Mouse (Mus musculus) lung, postnatal 14 days (tissue): Measurements from ENCODE around the gene Erbb4.
A peak's percentile ranks its signal among the peaks of the same experiment; 100 is the strongest.

Source experiments
- DNase-seq: peaks from one replicate; pipeline ENCODE4 v3.0.0; 2021

Erbb4 gene

DNA sequence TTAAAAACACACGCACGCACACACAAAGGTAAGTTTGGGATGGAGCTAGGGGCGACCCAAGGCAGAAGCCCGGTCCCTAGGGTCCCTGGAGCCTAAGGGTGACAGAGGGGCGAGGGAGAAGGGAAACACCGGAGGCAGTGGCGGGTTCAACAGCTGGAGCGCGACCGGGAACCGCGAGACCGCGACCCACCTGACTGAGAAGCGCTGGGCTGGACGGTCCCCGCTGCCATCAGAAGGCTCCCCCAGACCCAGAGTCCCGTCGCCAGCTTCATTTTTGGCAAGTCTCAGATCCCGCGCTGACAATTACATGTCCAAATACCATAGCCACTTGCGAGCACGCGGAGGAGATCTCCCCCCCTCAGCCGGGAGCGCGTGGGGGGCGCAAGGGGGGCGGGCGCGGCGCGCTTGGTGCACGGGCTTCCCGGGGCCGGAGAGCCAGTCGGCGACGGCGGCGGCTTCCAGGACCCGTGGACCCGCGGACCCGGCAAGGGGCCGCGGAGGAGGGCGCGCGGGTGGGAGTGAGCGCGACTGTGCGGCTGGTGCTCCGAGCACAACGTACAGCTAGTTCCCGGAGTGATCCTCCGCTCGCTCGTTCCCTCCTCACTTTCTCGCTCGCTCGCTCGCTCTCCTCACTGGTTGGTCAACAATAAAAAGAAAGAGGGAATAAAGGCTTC lies at the start of gene Erbb4:
Erbb4 (minus strand) TSS at position 575 of the 674 bp plus-strand sequence.
- DNase-seq = peak; percentile 1

DNA sequence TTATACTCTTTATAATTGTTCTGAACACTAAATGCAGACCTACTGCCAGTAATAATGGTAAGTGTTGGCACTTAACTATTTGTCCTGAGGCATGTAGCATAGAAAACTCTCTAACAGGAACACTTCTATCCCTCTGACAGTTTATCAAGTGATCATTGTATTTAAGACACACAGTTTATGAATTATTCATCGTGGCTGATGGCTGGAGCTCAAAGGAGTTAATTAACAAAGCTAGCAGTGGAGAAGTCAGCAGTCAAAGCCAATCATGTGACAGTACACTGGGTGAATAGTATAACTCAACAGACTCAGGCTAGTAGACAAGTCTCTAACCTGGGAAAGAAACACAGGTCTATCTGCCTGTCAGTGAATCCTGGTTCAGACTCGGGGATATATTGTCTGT lies 49.5 kb upstream of the Erbb4 start:
- no peak for DNase-seq

DNA sequence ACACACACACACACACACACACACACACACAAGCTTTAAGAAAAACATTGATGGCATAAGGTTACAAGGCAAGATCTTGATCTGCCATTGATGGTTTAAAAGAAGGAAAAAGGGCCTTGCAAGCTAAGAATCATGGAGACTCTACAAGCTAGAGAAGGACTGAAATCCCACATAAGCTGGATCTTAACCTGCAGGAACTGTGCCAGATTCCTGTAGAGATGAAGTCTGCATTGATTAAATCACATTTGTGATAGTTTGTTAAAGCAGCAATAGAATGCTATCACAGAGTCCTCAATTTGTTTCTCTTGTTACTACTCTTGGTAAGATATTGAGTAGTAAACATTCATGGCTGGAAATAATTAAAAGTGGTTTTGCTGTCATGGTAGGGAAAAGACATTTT lies 33.5 kb upstream of the Erbb4 start:
- no peak for DNase-seq

DNA sequence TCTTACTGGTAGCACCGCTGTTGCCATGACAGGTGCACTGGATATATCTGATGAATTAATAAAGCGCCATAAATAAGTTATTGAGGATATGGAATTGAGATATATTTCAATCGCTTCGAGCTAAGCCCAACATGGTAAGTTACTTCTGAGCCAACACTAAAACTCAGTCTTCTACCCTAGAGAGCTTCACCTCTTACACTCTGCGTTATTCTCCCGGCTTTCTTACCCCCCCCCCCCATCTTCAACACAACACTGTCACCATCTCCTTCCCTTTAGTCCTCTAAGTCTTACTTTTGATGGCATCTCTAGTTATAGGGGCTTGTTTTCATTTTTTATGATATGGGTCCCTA lies 31.6 kb upstream of the Erbb4 start:
- no peak for DNase-seq

DNA sequence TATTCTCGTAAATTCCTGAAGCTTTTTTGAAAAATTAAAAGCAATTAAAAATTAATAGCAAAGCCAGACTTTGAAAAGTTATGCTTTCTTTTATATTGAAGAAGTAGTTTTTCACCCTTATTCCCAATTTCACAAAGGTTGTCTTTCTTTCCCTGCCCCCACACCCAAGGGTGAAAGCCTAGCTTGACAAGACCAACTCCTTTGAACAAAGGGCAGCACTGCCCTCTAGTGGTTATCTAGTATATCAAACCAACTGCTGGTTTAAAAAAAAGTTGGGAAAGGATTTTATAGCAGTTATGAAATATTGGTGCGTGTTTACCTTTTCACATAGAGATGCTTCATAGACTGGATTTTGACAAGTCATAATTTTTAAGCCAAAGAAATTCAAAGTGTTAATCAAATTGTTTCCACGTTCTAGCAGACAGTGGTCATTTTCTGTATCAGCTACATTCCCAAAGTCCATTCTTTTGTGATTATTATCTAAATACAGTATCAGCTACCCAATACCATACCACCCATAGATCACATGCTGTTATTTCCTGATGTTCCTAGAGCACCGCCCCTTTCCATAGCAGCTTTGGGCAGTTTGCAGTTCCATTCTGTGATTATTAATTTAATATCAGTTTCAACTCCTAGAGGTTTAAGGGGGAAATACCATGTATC lies 31.1 kb upstream of the Erbb4 start:
- peak; percentile 62 for DNase-seq

DNA sequence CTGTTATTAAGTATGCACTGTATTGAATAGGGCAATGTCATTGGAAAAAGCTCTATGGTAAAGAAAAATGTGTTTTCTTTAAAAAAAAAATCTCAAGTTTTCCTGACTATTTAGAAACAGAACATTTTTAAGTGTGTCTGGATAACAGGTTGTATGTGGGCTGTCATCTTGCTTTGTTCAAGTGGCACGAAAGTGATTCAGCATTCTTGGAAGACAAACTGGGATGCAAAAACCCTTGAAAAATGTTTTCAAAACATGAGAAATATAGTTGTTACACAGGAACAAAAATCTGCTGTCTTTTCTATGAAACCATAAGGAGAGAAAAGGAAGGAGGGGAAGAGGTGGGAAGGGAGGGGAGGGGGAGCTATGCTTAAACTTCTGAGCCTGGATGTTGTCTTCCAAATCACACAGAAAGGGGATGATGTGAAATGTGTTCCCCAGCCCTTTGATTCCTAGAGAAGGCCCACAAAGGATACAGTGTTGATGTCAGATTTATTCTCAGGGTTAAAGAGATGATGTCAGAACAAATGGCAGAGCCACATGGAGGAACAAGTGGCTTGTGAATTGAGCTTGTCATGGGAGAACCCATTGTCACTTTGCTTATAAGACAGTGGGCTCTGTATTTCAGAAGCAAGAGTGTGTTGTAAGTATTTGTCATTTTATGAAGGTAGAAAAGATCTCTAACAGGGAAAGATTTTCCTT lies 16.4 kb upstream of the Erbb4 start:
- DNase-seq = no peak

DNA sequence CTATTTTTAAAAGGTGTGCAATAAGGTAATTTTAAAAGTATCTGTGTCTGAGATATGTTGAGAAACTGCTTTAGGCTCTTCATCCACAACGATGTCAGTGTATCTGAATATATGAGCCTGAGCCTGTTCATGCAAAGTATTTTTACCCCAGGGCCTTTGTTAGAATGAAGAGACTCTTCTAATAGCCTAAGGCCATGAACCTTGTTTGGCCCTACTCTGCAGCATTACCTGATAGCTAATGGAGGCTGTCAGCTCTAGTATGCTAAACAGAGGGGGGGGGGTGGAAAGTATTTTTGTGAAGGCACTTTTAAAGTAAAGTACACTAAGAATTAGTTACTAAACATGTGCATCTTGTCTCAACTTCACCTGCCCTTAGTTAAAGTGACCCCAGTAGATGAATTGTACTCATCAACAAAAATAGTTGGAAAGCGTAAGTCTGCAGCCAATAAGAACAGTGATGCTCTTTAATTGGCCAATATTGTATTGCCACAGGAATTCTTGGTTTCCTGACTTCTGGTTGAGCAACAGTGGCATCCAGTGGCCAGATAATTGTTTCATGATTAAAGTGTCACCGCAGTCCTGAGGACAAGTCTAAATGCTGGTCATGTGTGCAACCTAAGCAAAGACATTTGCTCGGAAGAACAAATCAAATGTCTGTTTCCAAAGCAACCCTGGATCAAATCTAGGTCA lies 10.5 kb upstream of the Erbb4 start:
- DNase-seq = peak; percentile 1

DNA sequence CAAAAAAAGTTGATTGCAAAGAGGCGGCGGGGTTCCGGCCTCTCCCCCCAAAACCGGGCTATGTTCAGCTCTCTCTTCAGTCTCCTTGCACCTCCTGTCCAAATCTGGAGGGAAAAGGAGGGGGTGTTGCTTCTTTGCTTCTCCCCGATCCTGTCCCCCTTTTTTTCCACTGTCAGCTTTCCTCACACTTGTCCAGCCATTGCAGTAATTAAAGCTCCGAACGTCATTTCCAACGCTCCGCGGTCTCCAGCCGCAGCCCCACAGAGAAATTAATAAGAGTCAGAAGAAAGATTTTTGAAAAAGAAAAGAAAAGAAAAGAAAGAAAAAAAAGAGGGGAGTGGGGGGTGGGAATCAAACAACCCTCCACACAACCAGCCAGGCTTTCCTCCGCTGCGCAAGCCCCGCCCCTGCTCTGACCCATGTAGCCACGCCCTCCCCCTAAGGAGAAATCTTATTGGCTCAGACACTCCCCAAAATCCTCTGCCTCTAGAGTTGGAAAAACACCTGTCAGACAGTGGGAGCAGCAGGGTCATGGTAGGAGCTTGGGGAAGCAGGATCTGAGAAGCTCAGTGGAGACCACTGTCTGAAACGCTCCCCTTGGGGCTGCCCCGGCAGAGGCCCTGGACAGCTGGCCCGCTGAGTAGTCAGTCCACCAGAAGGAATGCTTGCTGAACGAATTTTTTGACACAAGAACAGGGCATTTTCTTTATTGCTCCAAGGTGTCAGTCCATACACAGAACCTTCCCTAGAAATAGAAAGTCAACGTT lies 483 bp upstream of the Erbb4 start:
- peak; percentile 40 for DNase-seq

DNA sequence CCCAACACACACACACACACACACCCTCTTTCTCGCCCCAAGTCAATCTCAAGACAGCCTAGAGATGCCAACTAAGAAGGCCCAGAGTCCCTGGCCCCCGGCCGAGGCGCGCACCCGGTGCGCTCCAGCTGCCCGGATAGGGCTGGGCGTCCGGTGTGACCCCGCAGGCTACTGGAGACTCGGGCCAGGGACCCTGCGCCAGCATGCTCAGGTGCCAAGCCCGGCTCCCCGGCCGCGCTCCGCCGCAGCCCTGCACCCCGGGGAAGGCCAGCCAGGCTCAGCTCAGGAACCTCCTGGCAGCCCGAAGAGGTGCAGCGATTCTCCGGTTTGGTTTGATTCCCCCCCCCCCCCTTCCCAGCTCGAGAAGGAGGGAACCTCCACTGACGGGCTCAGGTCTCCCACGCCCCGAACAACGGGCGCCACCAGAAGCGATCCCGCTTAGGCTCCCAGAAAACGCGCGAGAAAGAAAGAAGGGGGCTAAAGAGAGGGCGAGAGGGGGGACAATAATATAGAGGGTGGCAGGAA lies 860 bp downstream of the Erbb4 start:
- peak; percentile 19 for DNase-seq

DNA sequence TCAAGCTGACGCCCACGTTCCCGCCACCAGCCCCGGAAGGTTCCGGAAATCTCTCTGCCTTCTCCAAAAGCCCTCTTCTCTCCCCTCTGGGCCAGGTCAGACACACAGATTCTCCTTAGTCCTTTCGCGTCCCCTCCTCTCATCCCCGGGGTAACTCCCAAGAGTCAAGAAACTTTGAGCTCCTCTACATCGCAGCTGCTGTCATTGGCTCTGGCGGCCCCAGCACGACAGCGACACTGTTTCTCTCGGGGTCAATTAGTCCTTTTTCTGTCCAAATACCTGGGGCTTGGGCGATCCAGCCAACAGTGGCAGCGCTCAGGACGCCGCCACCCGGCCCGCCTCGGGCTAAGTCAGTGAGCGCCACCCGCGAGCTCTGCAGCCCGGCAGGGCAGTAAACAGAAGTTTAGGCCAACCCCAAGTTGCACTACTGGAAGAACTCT lies 1.5 kb downstream of the Erbb4 start:
- DNase-seq = peak; percentile 13

DNA sequence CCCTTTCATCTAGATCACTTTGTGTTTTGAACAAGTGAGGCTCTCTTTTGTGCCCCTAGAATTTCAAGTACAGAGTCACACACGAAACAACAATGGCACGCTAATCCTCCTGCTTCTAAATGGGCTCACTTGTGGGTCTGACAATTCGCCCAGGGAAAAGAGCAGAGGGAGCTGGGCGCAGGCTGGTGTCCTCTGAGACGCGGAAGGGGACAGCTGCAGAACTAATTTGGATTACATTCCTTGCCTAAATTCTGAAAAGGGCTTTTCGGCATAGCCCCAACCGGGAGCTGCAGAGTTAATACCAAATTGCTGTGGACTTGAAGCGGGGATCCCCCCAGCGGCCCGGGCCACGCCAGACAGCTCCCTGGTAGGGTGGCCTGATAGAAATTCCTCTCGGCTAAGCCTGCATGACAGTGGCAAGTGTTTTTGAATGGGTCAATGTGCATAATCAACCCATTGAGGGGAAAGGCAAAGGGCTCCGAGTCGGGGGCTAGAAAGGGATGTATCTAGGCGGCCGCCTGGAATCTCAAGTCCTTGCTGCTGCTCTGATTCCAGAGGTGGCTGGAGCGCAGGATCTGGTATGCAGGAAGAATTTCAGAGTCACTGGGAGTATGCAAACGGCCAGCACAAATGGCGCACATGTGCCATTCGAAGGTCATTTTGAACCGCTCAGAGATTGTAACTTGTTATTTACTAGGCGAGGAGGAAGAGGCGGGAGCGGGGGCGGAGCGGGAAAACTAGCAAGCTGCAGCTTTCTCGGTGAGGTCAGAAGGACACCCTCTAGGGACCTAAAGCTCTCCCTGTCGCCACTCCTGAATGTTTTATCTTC lies 2.2 kb downstream of the Erbb4 start:
- DNase-seq = peak; percentile 3

DNA sequence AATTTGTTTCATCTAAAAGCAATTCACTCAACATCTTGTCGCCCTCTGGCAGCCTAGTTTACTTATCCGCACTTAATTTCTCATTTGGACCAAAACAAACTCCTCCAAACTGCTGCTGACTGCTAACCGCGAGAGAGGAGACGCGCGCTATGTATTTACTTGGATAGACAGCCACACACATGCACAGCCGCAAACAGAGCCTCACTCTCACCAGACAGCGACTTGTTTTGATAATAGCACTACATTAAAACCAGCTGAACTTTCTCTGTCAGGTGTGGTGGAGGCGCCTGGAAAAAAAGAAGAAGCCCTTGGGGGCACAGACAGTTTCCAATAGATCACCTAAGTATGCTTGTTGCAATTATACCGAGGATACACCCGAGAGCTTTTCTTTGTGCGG lies 2.8 kb downstream of the Erbb4 start:
- no peak for DNase-seq

DNA sequence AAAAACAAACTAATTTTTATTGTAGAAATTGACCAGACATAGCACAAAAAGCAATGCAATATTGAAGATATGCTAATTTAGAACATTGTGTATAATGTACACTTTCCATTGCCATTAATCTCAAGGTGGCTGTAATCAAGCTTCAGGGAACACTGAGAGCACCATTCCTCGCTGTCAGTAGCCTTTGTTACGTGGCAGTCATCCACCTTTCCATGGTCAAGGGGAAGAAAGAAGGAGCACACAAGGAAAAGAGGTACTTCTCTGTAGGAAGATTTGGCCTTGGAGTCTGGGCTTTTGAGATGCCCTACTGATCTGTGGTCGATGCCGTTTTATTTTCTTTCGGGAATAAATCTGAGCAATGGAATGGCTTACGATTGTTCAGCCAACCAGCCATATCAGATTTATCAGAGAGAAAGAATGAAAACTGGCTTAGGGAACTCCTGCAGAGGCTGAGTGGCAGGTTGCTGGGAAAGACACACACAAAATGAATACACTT lies 4.6 kb downstream of the Erbb4 start:
- DNase-seq = no peak

DNA sequence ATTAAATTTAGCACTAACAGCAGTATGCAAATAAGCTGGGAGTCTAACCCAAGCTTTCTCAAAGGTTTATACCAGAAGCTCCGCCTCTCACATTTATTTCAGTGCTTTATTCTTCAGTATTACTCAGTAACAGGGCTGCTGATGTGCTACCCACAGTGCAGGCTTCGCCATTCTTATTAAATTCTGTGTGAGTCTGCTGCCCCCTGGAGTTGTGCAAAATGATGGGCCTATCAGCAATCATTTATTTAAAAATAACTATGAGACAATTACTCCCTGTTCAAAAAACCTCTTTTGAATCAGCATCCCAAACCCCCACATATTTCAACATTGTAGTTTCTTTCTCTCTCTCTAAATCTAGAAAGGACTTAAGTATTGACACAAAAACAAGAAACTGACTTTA lies 6.2 kb downstream of the Erbb4 start:
- no peak for DNase-seq

DNA sequence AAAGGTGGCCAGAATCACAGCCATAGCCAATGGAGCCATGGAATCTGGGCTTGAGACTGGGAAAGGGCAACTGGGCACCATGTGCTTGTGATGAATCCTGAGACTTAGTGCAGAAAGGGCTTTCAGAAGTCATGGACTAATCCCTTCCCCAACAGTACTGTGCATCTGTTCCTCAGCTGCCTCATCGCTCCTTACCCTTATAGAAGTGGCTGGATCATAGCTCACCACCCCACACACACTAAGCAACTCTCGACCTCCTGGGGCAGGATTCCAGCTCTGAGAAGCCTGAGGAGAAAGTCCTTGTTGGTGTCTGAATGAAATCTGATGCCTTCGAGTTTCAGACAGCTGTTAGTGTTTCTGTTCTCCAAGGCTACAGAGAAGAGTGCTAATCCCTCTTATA lies 14.8 kb downstream of the Erbb4 start:
- no peak for DNase-seq

DNA sequence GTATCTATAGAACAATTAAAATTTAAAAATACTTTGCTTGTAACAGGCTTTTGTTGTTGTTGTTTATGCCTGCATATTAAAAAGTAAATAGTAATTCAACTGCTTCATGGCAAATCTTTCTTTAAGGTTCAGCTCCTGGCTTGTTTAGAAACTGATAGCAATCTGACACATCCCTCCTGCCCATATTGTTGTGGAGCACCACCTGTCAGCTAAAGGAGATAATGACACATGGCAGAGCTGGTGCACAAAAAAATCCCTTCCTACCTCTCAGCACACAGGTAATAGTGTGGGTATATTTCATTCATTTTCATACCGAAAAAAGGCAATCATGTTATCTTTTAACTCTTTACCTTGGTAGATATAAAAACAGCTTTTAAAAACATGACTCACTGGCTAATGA lies 18.5 kb downstream of the Erbb4 start:
- DNase-seq = no peak

DNA sequence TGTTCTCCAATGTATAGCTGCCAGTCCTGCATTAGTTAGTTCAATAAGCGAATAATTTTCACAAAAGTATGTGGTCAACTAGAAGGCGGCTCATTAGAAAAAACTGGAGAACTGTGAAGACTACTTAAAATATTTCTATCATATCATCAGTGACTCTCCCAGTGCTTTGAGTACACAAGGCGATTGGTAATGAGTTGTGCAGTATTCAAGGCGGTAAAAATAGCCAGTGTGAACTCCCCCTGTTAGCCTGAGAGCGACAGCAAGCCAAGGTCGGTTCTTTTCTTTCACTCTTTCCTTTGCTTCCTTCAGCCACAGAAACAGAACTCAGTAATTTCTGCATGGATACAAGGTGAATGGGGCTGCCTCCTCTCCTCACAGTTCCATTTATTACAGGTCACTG lies 22.1 kb downstream of the Erbb4 start:
- DNase-seq = no peak

DNA sequence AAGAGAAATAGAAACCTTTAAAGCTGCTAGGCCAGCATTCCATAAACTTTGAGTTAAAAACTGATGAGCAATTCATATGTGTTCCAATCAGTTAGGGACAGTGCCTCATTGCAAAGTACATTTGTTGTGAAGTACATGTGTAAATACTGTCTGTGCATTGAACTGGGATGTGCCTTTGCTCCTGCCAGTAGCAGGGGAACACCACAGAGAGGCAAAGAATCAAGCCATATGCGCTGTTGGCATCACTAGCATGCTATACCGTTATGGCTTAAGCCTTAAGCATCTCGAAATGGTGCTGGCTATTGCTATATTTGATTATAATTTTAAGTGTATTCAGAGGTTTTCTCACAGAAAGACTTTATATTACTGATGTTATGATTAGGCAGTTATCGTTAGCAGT lies 58.9 kb downstream of the Erbb4 start:
- no peak for DNase-seq

DNA sequence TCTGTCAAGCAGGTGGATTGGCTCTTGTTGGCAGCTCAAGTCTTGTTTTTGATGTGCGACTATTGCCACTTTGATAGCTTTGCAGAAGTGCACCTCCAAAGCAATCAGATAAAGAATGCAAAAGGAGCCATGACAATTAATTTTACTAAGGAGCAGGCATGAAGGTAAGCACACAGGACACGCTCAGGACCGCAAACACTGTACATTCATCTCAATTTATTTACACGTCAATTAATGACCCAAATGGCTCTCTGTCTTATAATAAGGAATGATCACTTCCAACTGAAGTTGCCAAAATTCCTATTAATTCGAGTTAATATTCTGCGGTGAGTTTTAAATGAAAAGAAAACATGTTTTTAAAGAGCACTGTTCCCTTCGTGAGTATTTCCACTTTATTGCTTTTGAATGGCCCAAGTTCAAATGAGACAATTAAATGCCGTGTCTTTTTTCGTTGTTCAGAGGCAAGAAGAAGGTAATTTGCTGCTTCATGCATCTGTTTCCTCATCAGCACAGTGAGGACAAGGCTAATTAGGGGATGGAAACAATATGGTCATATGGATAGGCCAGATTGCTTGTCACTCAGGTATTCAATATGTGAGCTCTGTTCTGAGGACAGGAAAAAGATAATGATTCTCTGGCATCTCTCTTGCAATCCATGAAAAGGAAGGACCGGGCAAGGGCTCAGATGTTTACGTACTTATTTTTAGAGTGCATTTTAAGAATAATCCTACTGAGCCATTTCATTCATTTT lies 61.5 kb downstream of the Erbb4 start:
- DNase-seq = no peak

DNA sequence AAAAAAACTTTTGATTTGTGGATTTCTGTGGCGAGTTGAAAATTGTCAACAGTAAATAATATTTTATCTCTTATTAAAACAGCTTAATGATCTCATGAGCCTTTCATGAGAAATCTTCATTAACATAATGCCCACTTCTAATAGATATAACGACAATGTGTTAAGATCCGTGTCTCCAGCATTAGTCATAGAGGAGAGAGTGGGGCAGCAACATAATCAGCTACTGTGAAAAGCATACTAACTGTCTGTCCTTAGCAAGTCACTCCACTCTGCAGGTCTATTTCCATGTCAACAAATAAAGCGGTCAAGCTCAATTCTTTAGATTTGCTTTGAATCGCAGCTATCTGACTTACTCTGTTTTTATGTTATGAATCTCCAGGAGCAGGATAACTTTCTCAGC lies 80.0 kb downstream of the Erbb4 start:
- DNase-seq = no peak

DNA sequence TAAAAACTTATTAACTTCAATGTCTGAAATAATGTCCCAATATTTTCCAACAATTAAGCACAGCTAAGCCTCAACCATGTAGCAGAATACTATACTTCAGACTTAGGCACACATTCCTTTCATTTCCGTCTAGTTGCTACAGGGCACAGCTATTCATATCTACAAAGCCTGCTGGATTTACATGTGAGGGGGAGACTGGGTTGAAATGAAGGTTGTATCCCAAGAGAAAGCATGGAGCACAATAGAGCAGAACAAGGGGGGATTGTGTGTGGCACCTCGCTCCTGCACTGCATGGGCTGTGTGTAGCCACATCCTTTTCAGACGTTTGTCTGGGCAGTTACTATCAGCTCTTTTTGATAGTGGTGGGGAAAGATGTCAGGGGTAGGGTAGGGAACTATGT lies 83.0 kb downstream of the Erbb4 start:
- DNase-seq = no peak
